Comparison of ENCODE assay signal across 8 mouse cellular contexts in genomic region chr11:32296203-32296602, GRCm38 (mm10). TPM values are rescaled to one million over a fixed set of nuclear protein-coding genes. Genes with fewer than 3 reads are reported as not detected.
DNase-seq lines count a peak whose midpoint lies in the region; ATAC-seq lines count a peak whose summit lies in the region.
"Not testable (repeated sequence)": the region's sequence is repeated elsewhere in the genome, so short reads cannot be mapped to it uniquely, and the experiment has no call there.

Hba-a2 (plus strand) TSS chr11:32296489.

- not testable (repeated sequence) for H3K27me3 ChIP-seq in forebrain, embryonic 13.5 days; hindbrain, embryonic 15.5 days; midbrain, embryonic 15.5 days (replicated peaks)
- H3K27me3 ChIP-seq in heart, embryonic 10.5 days (ENCODE audit: insufficient read depth, poor library complexity, severe bottlenecking): peaks cover 14% of the 10 kb centered on the region
- peaks cover 13% of the 10 kb centered on the region for H3K27me3 ChIP-seq in liver, embryonic 13.5 days

- WGBS in forebrain, embryonic 13.5 days: no CpG with 5 or more reads among the region's 4 CpGs
- WGBS in heart, embryonic 10.5 days: no CpG with 5 or more reads among the region's 4 CpGs
- WGBS in hindbrain, embryonic 15.5 days: no CpG with 5 or more reads among the region's 4 CpGs
- no CpG with 5 or more reads among the region's 4 CpGs for WGBS in liver, embryonic 13.5 days (ENCODE audit: insufficient replicate concordance)
- WGBS in midbrain, embryonic 15.5 days: no CpG with 5 or more reads among the region's 4 CpGs

- H3K4me2 ChIP-seq in forebrain, embryonic 13.5 days; hindbrain, embryonic 15.5 days; midbrain, embryonic 15.5 days: not testable (repeated sequence)
- H3K4me2 ChIP-seq in liver, embryonic 13.5 days: peak within 1 kb of the TSS; percentile 73

- ATAC-seq in forebrain, embryonic 13.5 days; hindbrain, embryonic 15.5 days (ENCODE audit: low FRiP score, low read depth); midbrain, embryonic 15.5 days (replicated peaks): not testable (repeated sequence)
- ATAC-seq in liver, embryonic 13.5 days (ENCODE audit: low read depth): peak; percentile 80

- not testable (repeated sequence) for DNase-seq in adrenal gland, postnatal 4 days (ENCODE audit: low spot score in 2 of 2); heart, embryonic 10.5 days (ENCODE audit: low spot score); layer of hippocampus, postnatal 25 days (ENCODE audit: extremely low spot score in 1 of 2, low spot score in 1 of 2); liver, embryonic 13.5 days; urinary bladder, adult 2 months (ENCODE audit: low spot score)

- H3K36me3 ChIP-seq in forebrain, embryonic 13.5 days (ENCODE audit: poor library complexity, severe bottlenecking); heart, embryonic 10.5 days; hindbrain, embryonic 15.5 days; midbrain, embryonic 15.5 days (replicated peaks): not testable (repeated sequence)
- peaks cover 20% of the 10 kb centered on the region for H3K36me3 ChIP-seq in liver, embryonic 13.5 days

- not testable (repeated sequence) for H3K27ac ChIP-seq in forebrain, embryonic 13.5 days; heart, embryonic 10.5 days; hindbrain, embryonic 15.5 days (replicated peaks); midbrain, embryonic 15.5 days
- H3K27ac ChIP-seq in liver, embryonic 13.5 days: peak within 1 kb of the TSS; percentile 99

- H3K9me3 ChIP-seq in forebrain, embryonic 13.5 days (replicated peaks); heart, embryonic 10.5 days; hindbrain, embryonic 15.5 days; liver, embryonic 13.5 days (replicated peaks); midbrain, embryonic 15.5 days: not testable (repeated sequence)

- not testable (repeated sequence) for H3K4me3 ChIP-seq in forebrain, embryonic 13.5 days; heart, embryonic 10.5 days; hindbrain, embryonic 15.5 days; midbrain, embryonic 15.5 days
- peak within 1 kb of the TSS; percentile 63 for H3K4me3 ChIP-seq in liver, embryonic 13.5 days (replicated peaks)

- not testable (repeated sequence) for H3K4me1 ChIP-seq in forebrain, embryonic 13.5 days; heart, embryonic 10.5 days; hindbrain, embryonic 15.5 days (replicated peaks); midbrain, embryonic 15.5 days
- peaks cover 55% of the 10 kb centered on the region for H3K4me1 ChIP-seq in liver, embryonic 13.5 days (replicated peaks)

- H3K9ac ChIP-seq in forebrain, embryonic 13.5 days; hindbrain, embryonic 15.5 days; midbrain, embryonic 15.5 days: not testable (repeated sequence)
- H3K9ac ChIP-seq in liver, embryonic 13.5 days: peak within 1 kb of the TSS; percentile 87

RNA-seq across cellular contexts. Expression of gene Hba-a2, which starts in this region (rescaled TPM):
- total RNA-seq in adrenal gland, postnatal 4 days (2021): 1,000 to 10,000 TPM; 3,034 to 3,470 TPM
- polyA plus RNA-seq in forebrain, embryonic 13.5 days (2015; fragmentation: Nextera tagmentation; extraction: Ambion mirVana): 5,794 and 5,805 TPM in 2 replicates
- 9,075 and 12,184 TPM in 2 replicates for polyA plus RNA-seq in heart, embryonic 10.5 days (2016; fragmentation: Nextera tagmentation; extraction: Ambion mirVana)
- 6,860 and 8,722 TPM in 2 replicates for polyA plus RNA-seq in hindbrain, embryonic 15.5 days (2015; fragmentation: Nextera tagmentation; extraction: Ambion mirVana)
- 100 to 1,000 TPM; 469 to 517 TPM for total RNA-seq in layer of hippocampus, postnatal 25 days (2021)
- 140,141 and 155,581 TPM in 2 replicates for polyA plus RNA-seq in liver, embryonic 13.5 days (2015; fragmentation: Nextera tagmentation; extraction: Ambion mirVana)
- polyA plus RNA-seq in midbrain, embryonic 15.5 days (2015; fragmentation: Nextera tagmentation; extraction: Ambion mirVana): 6,359 and 8,071 TPM in 2 replicates
- polyA plus RNA-seq in urinary bladder, adult 2 months (2012; rRNA removed): 173 and 196 TPM in 2 replicates

Comparison
In these comparisons a context has a peak if more than half of its experiments do, and no peak if none do; other contexts are left out.
1. RNA of gene Hba-a2 (total RNA-seq): 3,034 to 3,470 TPM in adrenal gland, postnatal 4 days; 469 to 517 TPM in layer of hippocampus, postnatal 25 days; every median in the first group is over 4 times any median in the second.
2. RNA of gene Hba-a2 (polyA plus RNA-seq): 140,141 to 155,581 TPM in liver, embryonic 13.5 days, 9,075 to 12,184 TPM in heart, embryonic 10.5 days, 6,860 to 8,722 TPM in hindbrain, embryonic 15.5 days, 6,359 to 8,071 TPM in midbrain, embryonic 15.5 days and 5,794 to 5,805 TPM in forebrain, embryonic 13.5 days; 173 to 196 TPM in urinary bladder, adult 2 months; every median in the first group is over 10 times any median in the second.
3. RNA of gene Hba-a2 (polyA plus RNA-seq): 140,141 to 155,581 TPM in liver, embryonic 13.5 days; 9,075 to 12,184 TPM in heart, embryonic 10.5 days, 6,860 to 8,722 TPM in hindbrain, embryonic 15.5 days, 6,359 to 8,071 TPM in midbrain, embryonic 15.5 days and 5,794 to 5,805 TPM in forebrain, embryonic 13.5 days; every median in the first group is over 10 times any median in the second.